ENCODE assay signal across 8 mouse cellular contexts in the genomic region with DNA sequence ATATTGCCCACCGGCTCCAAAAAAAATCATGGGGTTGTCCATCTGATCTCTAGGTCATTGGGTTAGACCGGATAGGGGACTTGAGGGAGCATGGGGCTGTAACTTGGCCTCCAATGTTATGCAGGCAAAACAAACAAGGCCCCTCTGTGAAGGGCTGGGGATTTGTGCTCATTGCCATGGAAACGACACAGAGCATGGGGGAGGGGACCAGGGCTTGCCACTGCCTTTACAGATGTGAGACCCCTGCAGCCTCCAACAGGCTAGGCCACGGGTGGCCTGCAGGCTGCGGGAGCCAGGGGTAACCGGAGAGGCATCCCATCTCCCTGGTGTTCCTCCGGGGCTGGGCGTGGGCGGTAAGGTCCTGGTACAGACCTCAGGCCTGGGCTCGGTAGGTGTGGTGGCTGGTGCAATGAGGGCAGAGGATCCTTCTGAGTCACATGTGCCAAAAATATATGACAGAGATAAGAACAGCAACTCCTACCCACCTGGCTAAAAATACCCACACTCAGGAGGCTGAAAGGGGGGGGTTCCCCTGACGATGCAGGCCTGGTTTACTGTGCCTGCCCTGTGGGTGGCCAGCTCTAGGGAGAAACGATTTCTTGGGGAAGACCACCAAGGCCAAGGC. TPM values are rescaled to one million over a fixed set of nuclear protein-coding genes. Genes with fewer than 3 reads are reported as not detected.
DNase-seq lines count a peak whose midpoint lies in the region; ATAC-seq and TF ChIP-seq lines count a peak whose summit lies in the region.

No protein-coding gene starts in this region.

- no peaks in the 10 kb centered on the region for H3K36me3 ChIP-seq in neural tube, embryonic 15.5 days

- DNase-seq in heart, adult 18-20 months = peak; percentile 40 to 52
- DNase-seq in heart, postnatal 25 days (ENCODE audit: low spot score) = no peak
- peak; percentile 30 for DNase-seq in heart, adult 8-10 months (ENCODE audit: low spot score)
- DNase-seq in left cerebral cortex, adult 9 months (ENCODE audit: low spot score in 2 of 2) = peak; percentile 32 to 36
- DNase-seq in lung, adult 2 months = no peak
- DNase-seq in adrenal gland, adult (ENCODE audit: inconsistent age in 2 of 2, low spot score in 1 of 2) = no peak

- peak overlapping the region; percentile 5; the same call in 1 of the 2 replicates for H3K4me2 ChIP-seq in neural tube, embryonic 15.5 days

- H3K27me3 ChIP-seq in neural tube, embryonic 15.5 days (replicated peaks) = peaks cover 7% of the 10 kb centered on the region; the same call in 1 of the 2 replicates

- no peak for TF ChIP-seq POLR2A in lung, adult 2 months (IDR thresholded peaks at IDR 0.05; ENCODE audit: borderline replicate concordance, extremely low read depth, low read depth, low read length)

- peak; percentile 45; the same call in 1 of the 2 replicates for ATAC-seq in neural tube, embryonic 15.5 days (ENCODE audit: low FRiP score)
- ATAC-seq in megakaryocyte, adult 5-6 weeks (ENCODE audit: poor library complexity, severe bottlenecking) = no peak

- no peak overlapping the region for H3K4me3 ChIP-seq in neural tube, embryonic 15.5 days (replicated peaks)
- no peak overlapping the region for H3K4me3 ChIP-seq in lung, adult 2 months (replicated peaks; ENCODE audit: extremely low read depth, low read depth, low read length)

- 6% methylated on average over 12 of the region's 12 CpGs for WGBS in neural tube, embryonic 15.5 days
- 46% methylated on average over 12 of the region's 12 CpGs for whole genome bisulfite sequencing in lung, adult 2 months

- peak overlapping the region; percentile 64 for H3K27ac ChIP-seq in neural tube, embryonic 15.5 days (replicated peaks)

- H3K4me1 ChIP-seq in neural tube, embryonic 15.5 days = peaks cover 67% of the 10 kb centered on the region
- H3K4me1 ChIP-seq in lung, adult 2 months (ENCODE audit: control insufficient read depth, insufficient read depth, low read length) = no peaks in the 10 kb centered on the region

- H3K9ac ChIP-seq in neural tube, embryonic 15.5 days (replicated peaks) = no peak overlapping the region; the same call in 1 of the 2 replicates

- no peak for TF ChIP-seq CTCF in lung, adult 2 months (IDR thresholded peaks at IDR 0.05; ENCODE audit: insufficient read depth, low read length)

- intact Hi-C loops in heart, postnatal 25 days (cut with DNase I) = no loop called here

- no peaks in the 10 kb centered on the region for H3K9me3 ChIP-seq in neural tube, embryonic 15.5 days (replicated peaks)

RNA-seq across cellular contexts. Expression of a gene that starts 47.3 kb away (rescaled TPM):
- under 1 TPM in 1 of 2 experiments, not detected in 1; 0.05 TPM for total RNA-seq in heart, adult 18-20 months (2021)
- total RNA-seq in heart, postnatal 25 days (2021) = under 1 TPM; 0.17 to 0.21 TPM
- under 1 TPM; 0.09 to 0.41 (median 0.10) TPM for total RNA-seq in heart, adult 8-10 months (2022)
- 7.9 and 8.5 TPM in 2 replicates for polyA plus RNA-seq in neural tube, embryonic 15.5 days (2015; fragmentation: Nextera tagmentation; extraction: Ambion mirVana)
- 0.16 and 0.31 TPM in 2 replicates for polyA plus RNA-seq in lung, adult 2 months (2012; rRNA removed)
- total RNA-seq in megakaryocyte, adult 5-6 weeks (2015) = not detected in 2 replicates
- total RNA-seq in megakaryocyte, adult 5-6 weeks (2017) = not detected in 2 replicates

Comparison
In these comparisons a context has a peak if more than half of its experiments do, and no peak if none do; other contexts are left out.
1. DNase-seq: peak in heart, adult 18-20 months (2 of 2), heart, adult 8-10 months (single experiment) and left cerebral cortex, adult 9 months (2 of 2); none in heart, postnatal 25 days (single experiment), lung, adult 2 months (single experiment) and adrenal gland, adult (0 of 2).